Mouse (Mus musculus) heart, postnatal 0 days (tissue): ENCODE data around the gene Stum. TPM values are rescaled to one million over a fixed set of nuclear protein-coding genes. Genes with fewer than 3 reads are reported as not detected.

Experiments
- ATAC-seq: fragments of 200-750 bp; cut with Nextera tagmentation; 2 replicates; pipeline ENCODE4 v1.8.0; 2017; ENCODE audit warnings: low read depth, moderate number of reproducible peaks, moderate library complexity; ENCODE audit not compliant: insufficient read depth
- DNase-seq: peaks from one replicate; pipeline ENCODE4 v3.0.0-alpha.2; 2016; ENCODE audit warnings: low spot score
- H3K27ac ChIP-seq: fragments of 300-500 bp; sonication (generic); 2 replicates; pipeline ENCODE4 v1.5.1; 2014; ENCODE audit warnings: low read depth, mild to moderate bottlenecking
- H3K27me3 ChIP-seq: fragments of 300-500 bp; sonication (generic); 2 replicates; pipeline ENCODE4 v1.6.1; 2014; ENCODE audit warnings: low read length, mixed read lengths; ENCODE audit not compliant: control insufficient read depth, insufficient read depth
- H3K36me3 ChIP-seq: fragments of 300-500 bp; sonication (generic); replicated peaks from 2 replicates; pipeline ENCODE4 v1.6.1; 2014; ENCODE audit warnings: low read length, mixed read lengths; ENCODE audit not compliant: control insufficient read depth, insufficient read depth
- H3K4me1 ChIP-seq: fragments of 300-500 bp; sonication (generic); 2 replicates; pipeline ENCODE4 v1.6.1; 2014; ENCODE audit warnings: antibody characterized with exemption; ENCODE audit not compliant: control insufficient read depth, insufficient read depth
- H3K4me2 ChIP-seq: fragments of 300-500 bp; sonication (generic); 2 replicates; pipeline ENCODE4 v1.6.1; 2014; ENCODE audit warnings: low read depth, mild to moderate bottlenecking, low read length, moderate library complexity
- H3K4me3 ChIP-seq: fragments of 300-500 bp; sonication (generic); 2 replicates; pipeline ENCODE4 v1.5.1; 2014; ENCODE audit warnings: low read depth, low read length
- H3K9ac ChIP-seq: fragments of 300-500 bp; sonication (generic); replicated peaks from 2 replicates; pipeline ENCODE4 v1.6.1; 2014; ENCODE audit warnings: low read depth, low read length, mixed read lengths
- H3K9me3 ChIP-seq: fragments of 300-500 bp; sonication (generic); replicated peaks from 2 replicates; pipeline ENCODE4 v1.6.1; 2016; ENCODE audit warnings: low read length; ENCODE audit not compliant: control insufficient read depth
- CTCF ChIP-seq: IDR thresholded peaks from 2 replicates; pipeline ENCODE4 v1.5.1; 2016; ENCODE audit warnings: antibody characterized with exemption, control low read depth, low read depth
- EP300 ChIP-seq: IDR thresholded peaks from 2 replicates; pipeline ENCODE4 v1.6.1; 2016; ENCODE audit warnings: antibody characterized with exemption, low read depth
- WGBS: fragments of 180-500 bp; shearing (Covaris S2); extraction: QIAGEN DNeasy Blood & Tissue Kit; methylation state at CpG from one replicate; pipeline ENCODE4 v1.1.7; 2014; 5-methylcytosine and 5-hydroxymethylcytosine counted together
- polyA plus RNA-seq: library from polyadenylated mRNA; unstranded; fragments of >200 nt; fragmentation: Nextera tagmentation; extraction: Ambion mirVana; gene quantifications from 2 replicates; pipeline ENCODE4 v1.2.1, GENCODE M21; 2015
- total RNA-seq: library from RNA; depleted of rRNA; stranded (reverse); fragments of >200 nt; gene quantifications from 2 replicates; pipeline ENCODE4 v1.2.3, GENCODE M21; 2014; ENCODE audit warnings: low replicate concordance

Gene Stum
- total and polyA plus RNA-seq, 2 experiments from 2014 or later, result 0.49 to 11.4 TPM

- 59% methylated on average over 2 of the region's 2 CpGs for WGBS
- no peak overlapping the region for H3K4me2 ChIP-seq
Observed at GRCm38 (mm10) chr1:180514077-180514476, 30.8 kb upstream of the Stum start.

GRCm38 (mm10) chr1:180510879-180511278 lies 27.6 kb upstream of the Stum start:
- Histone ChIP-seq H3K27me3 (peaks cover 41% of the 10 kb centered on the region), H3K27ac (no peak overlapping the region), H3K9me3 (no peaks in the 10 kb centered on the region), H3K9ac (no peak overlapping the region), H3K4me3 (no peak overlapping the region), H3K4me1 (no peaks in the 10 kb centered on the region), H3K4me2 (no peak overlapping the region), H3K36me3 (no peaks in the 10 kb centered on the region)
- DNase-seq (no peak), ATAC-seq (no peak)
- WGBS, result 59% methylated on average over 4 of the region's 4 CpGs
- no peak for TF ChIP-seq EP300
- no peak for TF ChIP-seq CTCF

More at GRCm38 (mm10) chr1:180514077-180514476, 30.8 kb upstream of the Stum start:
- Histone ChIP-seq H3K4me3 (no peak overlapping the region), H3K9ac (no peak overlapping the region), H3K27me3 (peaks cover 42% of the 10 kb centered on the region), H3K27ac (no peak overlapping the region), H3K36me3 (no peaks in the 10 kb centered on the region), H3K9me3 (no peaks in the 10 kb centered on the region), H3K4me1 (no peaks in the 10 kb centered on the region; the same call in 1 of the 2 replicates)
- no peak for TF ChIP-seq EP300
- TF ChIP-seq CTCF, result no peak
- DNase-seq (no peak), ATAC-seq (no peak)

- no peak overlapping the region for H3K4me3 ChIP-seq
- H3K27ac ChIP-seq, result no peak overlapping the region
- ATAC-seq (no peak), DNase-seq (no peak)
- no peaks in the 10 kb centered on the region for H3K9me3 ChIP-seq
- H3K4me2 ChIP-seq, result no peak overlapping the region
- WGBS, result 55% methylated on average over 15 of the region's 15 CpGs
- peaks cover 37% of the 10 kb centered on the region for H3K27me3 ChIP-seq
- H3K4me1 ChIP-seq, result no peaks in the 10 kb centered on the region
- H3K9ac ChIP-seq, result no peak overlapping the region
- TF ChIP-seq CTCF (no peak), EP300 (no peak)
- H3K36me3 ChIP-seq, result no peaks in the 10 kb centered on the region
Observed at GRCm38 (mm10) chr1:180510442-180510841, 27.1 kb upstream of the Stum start.

- Histone ChIP-seq H3K27me3 (peaks cover 37% of the 10 kb centered on the region), H3K36me3 (no peaks in the 10 kb centered on the region)
Observed at GRCm38 (mm10) chr1:180508662-180509061, 25.4 kb upstream of the Stum start.

GRCm38 (mm10) chr1:180507291-180507791 lies 24.0 kb upstream of the Stum start:
- Histone ChIP-seq H3K27ac (no peak overlapping the region), H3K27me3 (peaks cover 40% of the 10 kb centered on the region; the same call in 1 of the 2 replicates), H3K4me3 (no peak overlapping the region), H3K4me1 (no peaks in the 10 kb centered on the region), H3K4me2 (no peak overlapping the region), H3K9ac (no peak overlapping the region), H3K36me3 (no peaks in the 10 kb centered on the region), H3K9me3 (no peaks in the 10 kb centered on the region)
- TF ChIP-seq CTCF (no peak), EP300 (no peak)
- 51% methylated on average over 7 of the region's 7 CpGs for WGBS
- DNase-seq (no peak), ATAC-seq (no peak)

More at GRCm38 (mm10) chr1:180508662-180509061, 25.4 kb upstream of the Stum start:
- Histone ChIP-seq H3K4me2 (no peak overlapping the region), H3K27ac (no peak overlapping the region), H3K4me1 (no peaks in the 10 kb centered on the region), H3K4me3 (no peak overlapping the region), H3K9me3 (no peaks in the 10 kb centered on the region), H3K9ac (no peak overlapping the region)
- no peak for TF ChIP-seq EP300
- DNase-seq (no peak), ATAC-seq (no peak)
- WGBS, result 62% methylated on average over 7 of the region's 7 CpGs

- 92% methylated on average over 7 of the region's 7 CpGs for WGBS
- no peak overlapping the region for H3K4me2 ChIP-seq
- TF ChIP-seq CTCF, result no peak
- no peak for TF ChIP-seq EP300
- H3K27ac ChIP-seq, result no peak overlapping the region
- H3K4me1 ChIP-seq, result no peaks in the 10 kb centered on the region
- H3K36me3 ChIP-seq, result no peaks in the 10 kb centered on the region
- H3K9me3 ChIP-seq, result no peaks in the 10 kb centered on the region
- H3K9ac ChIP-seq, result no peak overlapping the region
- H3K4me3 ChIP-seq, result no peak overlapping the region
- DNase-seq (no peak), ATAC-seq (no peak)
- peaks cover 39% of the 10 kb centered on the region; the same call in 1 of the 2 replicates for H3K27me3 ChIP-seq
Observed at GRCm38 (mm10) chr1:180506341-180506740, 23.0 kb upstream of the Stum start.
